Mouse (Mus musculus) monocyte, adult 5-6 weeks (primary cell): ENCODE measurements around the gene Ttll5. TPM values are rescaled to one million over a fixed set of nuclear protein-coding genes. Genes with fewer than 3 reads are reported as not detected.

Experiments
- ATAC-seq: fragments of 153-309, 156-312 bp; replicated peaks from 2 replicates; pipeline ENCODE4 v1.8.0; 2017; ENCODE audit warnings: mild to moderate bottlenecking; ENCODE audit not compliant: low TSS enrichment, insufficient number of reproducible peaks, severe bottlenecking, poor library complexity, low FRiP score
- total RNA-seq: library from RNA; stranded (forward); fragments of 200-1000, 200-491, 200-594 nt; gene quantifications from 3 replicates; pipeline ENCODE4 v1.2.3, GENCODE M21; 2017

Gene Ttll5
- total RNA-seq, 1 experiment from 2014 or later: 17.6 TPM

- no peak for ATAC-seq
Observed at GRCm38 (mm10) chr12:86064796-86065195, 240.3 kb downstream of the Ttll5 start.

- ATAC-seq: no peak
Observed at GRCm38 (mm10) chr12:86071432-86071831, 247.0 kb downstream of the Ttll5 start.

GRCm38 (mm10) chr12:86074681-86075080 lies 250.2 kb downstream of the Ttll5 start:
- no peak for ATAC-seq

GRCm38 (mm10) chr12:86075358-86075757 lies 250.9 kb downstream of the Ttll5 start:
- ATAC-seq: no peak

- ATAC-seq: no peak
Observed at GRCm38 (mm10) chr12:86076321-86076901, 252.0 kb downstream of the Ttll5 start.

GRCm38 (mm10) chr12:86077322-86077721 lies 252.9 kb downstream of the Ttll5 start:
- no peak for ATAC-seq

- ATAC-seq: no peak
Observed at GRCm38 (mm10) chr12:86077736-86078135, 253.3 kb downstream of the Ttll5 start.

GRCm38 (mm10) chr12:86078176-86078552 lies 253.7 kb downstream of the Ttll5 start:
- ATAC-seq: no peak

- no peak for ATAC-seq
Observed at GRCm38 (mm10) chr12:86078553-86079201, 254.2 kb downstream of the Ttll5 start, which contains the start of gene Tgfb3. Tgfb3 (minus strand) TSS chr12:86079041.

GRCm38 (mm10) chr12:86079202-86079667 lies 254.8 kb downstream of the Ttll5 start:
- ATAC-seq: peak; percentile 83

- ATAC-seq: no peak
Observed at GRCm38 (mm10) chr12:86082481-86083012, 258.1 kb downstream of the Ttll5 start, which contains the start of gene Ift43. Ift43 (plus strand) TSS chr12:86082541.

- no peak for ATAC-seq
Observed at GRCm38 (mm10) chr12:86085873-86086272, 261.4 kb downstream of the Ttll5 start.

GRCm38 (mm10) chr12:86086550-86086949 lies 262.1 kb downstream of the Ttll5 start:
- ATAC-seq: no peak

- no peak for ATAC-seq
Observed at GRCm38 (mm10) chr12:86088042-86088441, 263.6 kb downstream of the Ttll5 start.

- ATAC-seq: no peak
Observed at GRCm38 (mm10) chr12:86090764-86091163, 266.3 kb downstream of the Ttll5 start.

- no peak for ATAC-seq
Observed at GRCm38 (mm10) chr12:86091601-86092132, 267.2 kb downstream of the Ttll5 start.

- ATAC-seq: no peak
Observed at GRCm38 (mm10) chr12:86094075-86094474, 269.6 kb downstream of the Ttll5 start.

- no peak for ATAC-seq
Observed at GRCm38 (mm10) chr12:86095806-86096205, 271.3 kb downstream of the Ttll5 start.

- ATAC-seq: no peak
Observed at GRCm38 (mm10) chr12:86097781-86098180, 273.3 kb downstream of the Ttll5 start.

GRCm38 (mm10) chr12:86100711-86101110 lies 276.3 kb downstream of the Ttll5 start:
- no peak for ATAC-seq
